Mouse (Mus musculus) heart, adult 2 months (tissue): ENCODE measurements around the gene Garem2. TPM values are rescaled to one million over a fixed set of nuclear protein-coding genes. Genes with fewer than 3 reads are reported as not detected.

Experiments used
- DNase-seq, 2 experiments: peaks; one replicate each; pipeline ENCODE4 v3.0.0; 2021
- H3K27ac ChIP-seq: fragments of 200-600 bp; 2 replicates; pipeline ENCODE4 v1.8.1; 2022
- H3K27me3 ChIP-seq: fragments of 200-500 bp; 2 replicates; pipeline ENCODE4 v1.6.1; 2012; ENCODE audit warnings: mild to moderate bottlenecking, low read length, inconsistent platforms, mixed read lengths; ENCODE audit not compliant: control insufficient read depth, insufficient read depth
- H3K36me3 ChIP-seq: fragments of 200-500 bp; 2 replicates; pipeline ENCODE4 v1.6.1; 2012; ENCODE audit warnings: low read length, inconsistent platforms; ENCODE audit not compliant: control insufficient read depth, insufficient read depth
- H3K4me1 ChIP-seq: fragments of 200-500 bp; 2 replicates; pipeline ENCODE4 v1.6.1; 2011; ENCODE audit warnings: low read length; ENCODE audit not compliant: control insufficient read depth, insufficient read depth
- H3K4me3 ChIP-seq: fragments of 200-600 bp; 2 replicates; pipeline ENCODE4 v1.8.1; 2022
- H3K79me2 ChIP-seq: fragments of 200-500 bp; replicated peaks from 2 replicates; pipeline ENCODE4 v1.6.1; 2012; ENCODE audit warnings: mild to moderate bottlenecking, inconsistent platforms, low read length, moderate library complexity, mixed read lengths; ENCODE audit not compliant: control insufficient read depth, insufficient read depth
- H3K9ac ChIP-seq: fragments of 200-500 bp; 2 replicates; pipeline ENCODE4 v1.6.1; 2012; ENCODE audit warnings: low read depth, mild to moderate bottlenecking, control low read depth, inconsistent platforms, low read length, mixed read lengths
- CTCF ChIP-seq: fragments of 200-600 bp; IDR thresholded peaks from 2 replicates; pipeline ENCODE4 v1.8.1; 2022; ENCODE audit warnings: antibody characterized with exemption, mild to moderate bottlenecking, moderate library complexity
- EP300 ChIP-seq: fragments of 200-500 bp; IDR thresholded peaks from 2 replicates; pipeline ENCODE4 v1.6.1; 2011; ENCODE audit warnings: low read depth, low read length, control low read depth; ENCODE audit not compliant: insufficient read depth
- POLR2A ChIP-seq: fragments of 200-500 bp; IDR thresholded peaks from 2 replicates; pipeline ENCODE4 v1.6.1; 2011; ENCODE audit warnings: mild to moderate bottlenecking, low read depth, low read length, control low read depth; ENCODE audit not compliant: insufficient read depth
- WGBS: fragments of 180-500 bp; shearing (Covaris S2); methylation state at CpG from one replicate; pipeline ENCODE4 v1.1.7; 2018; 5-methylcytosine and 5-hydroxymethylcytosine counted together
- intact Hi-C: fragments of 180-260 bp; cut with DNase I; formaldehyde crosslinking; loops from one replicate; pipeline ENCODE4 v1.15.1; 2025
- polyA plus RNA-seq: library from polyadenylated mRNA; depleted of rRNA; stranded (reverse); fragments of >200 nt; gene quantifications from 2 replicates; pipeline ENCODE4 v1.2.3, GENCODE M21; 2012
- total RNA-seq, 2 experiments: library from RNA; stranded (reverse); gene quantifications; 2 replicates each; pipeline ENCODE4 v1.2.3; 2021

Garem2 gene
- total and polyA plus RNA-seq, 3 experiments = 0.07 to 0.23 (median 0.13) TPM

DNA sequence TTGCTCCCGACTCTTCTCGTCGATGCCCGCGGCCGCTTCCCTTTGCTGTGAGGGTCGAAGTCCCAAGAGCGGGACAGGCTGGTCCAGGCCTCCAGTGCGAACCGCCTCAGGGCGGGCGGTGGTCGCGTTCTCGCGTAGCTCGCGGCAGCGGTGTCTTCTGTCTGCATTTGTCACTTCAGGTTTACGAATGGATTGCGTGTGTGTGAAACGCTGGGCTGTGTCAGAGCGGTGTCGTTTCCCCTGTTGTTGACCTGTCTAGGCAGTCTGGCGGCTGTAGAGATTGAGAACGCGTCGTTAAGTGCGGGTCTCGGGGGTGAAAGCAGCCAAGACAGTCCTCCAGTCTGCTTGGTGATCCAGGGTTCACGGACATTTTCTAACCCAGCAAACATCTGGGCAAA is 50.4 kb downstream of the Garem2 start:
- peaks cover 5% of the 10 kb centered on the region for H3K79me2 ChIP-seq
- peak overlapping the region; percentile 98 for H3K27ac ChIP-seq
- TF ChIP-seq CTCF (no peak), EP300 (no peak), POLR2A (no peak)
- no peak for DNase-seq
- H3K36me3 ChIP-seq = peaks cover 17% of the 10 kb centered on the region
- intact Hi-C loops = loop anchor here (5.0 kb wide), 1 partner anchor 77 kb away; the partner anchor contains the start of gene Selenoi
- no peaks in the 10 kb centered on the region for H3K27me3 ChIP-seq
- peak overlapping the region; percentile 92 for H3K4me3 ChIP-seq
- WGBS = under 1% methylated on average over 31 of the region's 31 CpGs
- peak overlapping the region; percentile 92 for H3K9ac ChIP-seq
- H3K4me1 ChIP-seq = peaks cover 3% of the 10 kb centered on the region

DNA sequence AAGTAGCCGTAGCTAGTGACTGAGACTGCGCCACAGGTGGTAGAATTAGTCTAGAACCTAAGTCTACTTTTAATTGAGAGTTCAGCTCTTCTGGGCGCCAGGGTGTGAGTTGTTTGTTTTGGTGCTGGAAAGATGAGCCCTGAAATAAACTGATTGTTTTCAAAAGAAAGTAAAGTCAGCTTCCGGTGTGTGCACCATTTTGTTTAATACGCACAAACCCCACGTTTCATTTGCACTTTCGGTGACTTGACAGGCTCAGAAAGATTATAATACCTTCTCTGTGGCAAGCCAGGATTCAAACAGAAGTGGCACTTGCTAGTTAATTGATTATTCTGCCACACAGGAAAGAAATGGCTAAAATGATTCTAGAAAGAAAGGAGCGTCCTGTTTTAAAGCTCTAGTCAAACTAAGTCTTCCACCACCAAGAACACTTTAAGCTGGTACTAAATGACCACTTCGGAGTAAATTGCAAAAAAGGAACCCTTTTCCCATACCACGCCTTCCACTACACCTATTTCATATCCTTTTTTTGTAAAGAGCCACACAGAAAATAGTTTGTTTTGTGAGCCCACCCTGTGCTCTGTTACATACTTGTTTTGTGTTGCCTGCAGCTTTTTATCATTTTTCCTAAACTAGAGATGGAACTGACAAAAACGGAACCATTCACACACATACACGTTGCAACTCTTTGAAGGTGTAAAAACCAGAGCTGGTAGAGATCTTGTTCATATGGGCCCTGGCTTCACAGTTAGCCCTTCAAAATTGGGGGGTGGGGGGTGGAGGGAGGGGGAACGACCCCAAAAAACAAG is 51.1 kb downstream of the Garem2 start:
- Histone ChIP-seq H3K36me3 (peaks cover 15% of the 10 kb centered on the region), H3K9ac (peak overlapping the region; percentile 92), H3K27ac (peak overlapping the region; percentile 98), H3K79me2 (peaks cover 7% of the 10 kb centered on the region), H3K4me1 (peaks cover 3% of the 10 kb centered on the region), H3K27me3 (no peaks in the 10 kb centered on the region), H3K4me3 (peak overlapping the region; percentile 92)
- intact Hi-C loops = loop anchor here (5.0 kb wide), 1 partner anchor 76 kb away; the partner anchor contains the start of gene Selenoi
- TF ChIP-seq POLR2A (0 out of 2 replicates have a peak, but pooled peaks have one; percentile 18), CTCF (0 out of 2 replicates have a peak, but pooled peaks have one; percentile 11), EP300 (no peak)
- 12% methylated on average over 13 of the region's 13 CpGs for WGBS
- DNase-seq = no peak

DNA sequence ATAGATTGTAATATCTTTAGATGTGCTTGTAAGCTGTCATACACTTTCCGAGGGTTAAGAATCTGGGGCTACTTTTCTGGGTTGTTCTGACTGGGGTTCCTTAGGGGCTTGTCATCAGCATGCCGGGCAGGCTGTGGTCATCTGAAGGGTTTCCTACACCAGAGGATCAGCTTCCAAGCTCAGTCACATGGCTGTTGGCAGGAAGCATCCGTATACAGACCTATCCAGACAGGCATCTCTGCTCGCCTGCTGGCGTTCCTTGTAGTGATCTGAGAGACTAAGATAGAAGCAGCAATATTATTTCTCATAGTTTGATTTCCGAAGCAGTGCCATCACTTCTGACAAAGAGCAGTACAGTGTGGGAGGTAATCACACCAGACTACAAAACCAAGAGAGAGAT is 54.6 kb downstream of the Garem2 start:
- Histone ChIP-seq H3K27me3 (no peaks in the 10 kb centered on the region), H3K9ac (no peak overlapping the region), H3K4me3 (peak overlapping the region; percentile 17; the same call in 1 of the 2 replicates), H3K36me3 (peaks cover 22% of the 10 kb centered on the region), H3K79me2 (peaks cover 4% of the 10 kb centered on the region), H3K27ac (peak overlapping the region; percentile 98), H3K4me1 (peaks cover 5% of the 10 kb centered on the region)
- intact Hi-C loops = loop anchor here (5.0 kb wide), 1 partner anchor 73 kb away; the partner anchor contains the start of gene Selenoi
- 29% methylated on average over 6 of the region's 6 CpGs for WGBS
- no peak for TF ChIP-seq EP300
- peak in 1 of 2 experiments; percentile 65 for DNase-seq

DNA sequence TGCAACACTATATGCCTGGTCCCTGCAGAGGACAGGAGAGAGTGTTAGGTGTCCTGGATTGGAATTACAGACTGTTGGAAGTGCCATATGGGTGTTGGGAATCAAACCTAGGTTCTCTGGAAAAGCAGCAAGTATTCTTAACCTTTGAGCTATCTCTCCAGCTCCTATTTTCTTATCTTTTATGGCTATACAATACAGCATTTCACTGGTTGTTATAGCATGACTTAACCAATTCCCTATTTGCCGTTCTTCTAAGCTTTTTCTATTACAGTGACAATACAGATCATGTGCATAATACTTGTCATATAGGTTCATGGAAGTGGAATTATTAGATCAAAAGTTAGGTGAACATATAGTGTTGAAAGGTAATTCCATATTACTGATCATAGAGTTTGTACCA is 56.9 kb downstream of the Garem2 start:
- peak overlapping the region; percentile 98 for H3K27ac ChIP-seq
- intact Hi-C loops = no loop called here

DNA sequence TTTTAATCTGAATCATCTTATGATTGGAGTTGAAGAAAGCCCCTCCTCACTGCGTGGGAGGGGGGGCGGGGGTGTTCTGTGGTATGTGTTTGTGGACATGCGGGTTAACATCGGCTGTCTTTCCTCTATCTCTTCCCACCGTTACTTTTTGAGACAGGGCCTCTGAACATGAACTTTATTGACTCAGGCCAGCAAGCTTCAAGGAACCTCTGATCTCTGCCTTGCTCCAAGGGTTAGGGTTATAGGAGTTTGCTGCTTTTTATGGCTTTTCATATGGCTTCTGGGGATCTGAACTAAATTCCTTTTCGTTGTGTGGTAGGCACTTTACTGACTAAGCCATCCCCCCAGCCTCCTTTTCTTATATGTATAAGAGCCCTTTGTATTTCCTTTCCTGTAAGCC is 57.4 kb downstream of the Garem2 start:
- Histone ChIP-seq H3K4me3 (no peak overlapping the region), H3K79me2 (peaks cover 4% of the 10 kb centered on the region), H3K27ac (peak overlapping the region; percentile 98), H3K27me3 (no peaks in the 10 kb centered on the region), H3K36me3 (peaks cover 37% of the 10 kb centered on the region), H3K9ac (no peak overlapping the region), H3K4me1 (peaks cover 3% of the 10 kb centered on the region)
- DNase-seq = no peak
- 52% methylated on average over 6 of the region's 6 CpGs for WGBS
- intact Hi-C loops = no loop called here
- TF ChIP-seq EP300 (no peak), POLR2A (no peak), CTCF (no peak)

More for the DNA sequence above, 56.9 kb downstream of the Garem2 start:
- H3K9ac ChIP-seq = no peak overlapping the region
- H3K4me1 ChIP-seq = peaks cover 4% of the 10 kb centered on the region
- 62% methylated on average over 1 of the region's 1 CpGs for WGBS
- H3K79me2 ChIP-seq = peaks cover 4% of the 10 kb centered on the region
- H3K27me3 ChIP-seq = no peaks in the 10 kb centered on the region
- TF ChIP-seq POLR2A (no peak), CTCF (no peak), EP300 (no peak)
- DNase-seq = no peak
- H3K4me3 ChIP-seq = no peak overlapping the region
- H3K36me3 ChIP-seq = peaks cover 35% of the 10 kb centered on the region
